Mouse (Mus musculus) left cerebral cortex, adult 6 months (tissue): Measurements from ENCODE around the gene Snip1. TPM values are rescaled to one million over a fixed set of nuclear protein-coding genes. Genes with fewer than 3 reads are reported as not detected.

ENCODE experiments used
- long read RNA-seq, 2 experiments: library from polyadenylated mRNA; unstranded; transcript quantifications; one replicate each; pipeline ENCODE4 v2.0.0; 2019 to 2020
- polyA plus RNA-seq: library from polyadenylated mRNA; unstranded; fragments of <200 nt; fragmentation: Nextera tagmentation; gene quantifications from 2 replicates; pipeline ENCODE4 v1.2.3, GENCODE M21; 2021

Gene Snip1
- polyA plus RNA-seq: 7.4 and 7.6 TPM in 2 replicates
- long read RNA-seq, experiment 1, transcript Snip1-201 (4 exons, 2,345 nt): major isoform, 76 of 105 reads
- long read RNA-seq, experiment 1, partial matches to known transcripts: 3 of 105 reads
- long read RNA-seq, experiment 1, other reads (novel, unspliced or antisense): 26 of 105 reads
- long read RNA-seq, experiment 2, transcript Snip1-201 (4 exons, 2,345 nt): major isoform, 9 of 18 reads
- long read RNA-seq, experiment 2, partial matches to known transcripts: 9 of 18 reads
- long read RNA-seq, experiment 2, other reads (novel, unspliced or antisense): 0 of 18 reads

GRCm38 (mm10) chr4:125066490-125067370 is at the start of gene Snip1:
Gene Snip1 (plus strand): TSS chr4:125066672.

GRCm38 (mm10) chr4:125065517-125066307 is 760 bp upstream of the Snip1 start, which contains the start of gene Dnali1:
Gene Dnali1 (minus strand): TSS chr4:125065703.

DNA sequence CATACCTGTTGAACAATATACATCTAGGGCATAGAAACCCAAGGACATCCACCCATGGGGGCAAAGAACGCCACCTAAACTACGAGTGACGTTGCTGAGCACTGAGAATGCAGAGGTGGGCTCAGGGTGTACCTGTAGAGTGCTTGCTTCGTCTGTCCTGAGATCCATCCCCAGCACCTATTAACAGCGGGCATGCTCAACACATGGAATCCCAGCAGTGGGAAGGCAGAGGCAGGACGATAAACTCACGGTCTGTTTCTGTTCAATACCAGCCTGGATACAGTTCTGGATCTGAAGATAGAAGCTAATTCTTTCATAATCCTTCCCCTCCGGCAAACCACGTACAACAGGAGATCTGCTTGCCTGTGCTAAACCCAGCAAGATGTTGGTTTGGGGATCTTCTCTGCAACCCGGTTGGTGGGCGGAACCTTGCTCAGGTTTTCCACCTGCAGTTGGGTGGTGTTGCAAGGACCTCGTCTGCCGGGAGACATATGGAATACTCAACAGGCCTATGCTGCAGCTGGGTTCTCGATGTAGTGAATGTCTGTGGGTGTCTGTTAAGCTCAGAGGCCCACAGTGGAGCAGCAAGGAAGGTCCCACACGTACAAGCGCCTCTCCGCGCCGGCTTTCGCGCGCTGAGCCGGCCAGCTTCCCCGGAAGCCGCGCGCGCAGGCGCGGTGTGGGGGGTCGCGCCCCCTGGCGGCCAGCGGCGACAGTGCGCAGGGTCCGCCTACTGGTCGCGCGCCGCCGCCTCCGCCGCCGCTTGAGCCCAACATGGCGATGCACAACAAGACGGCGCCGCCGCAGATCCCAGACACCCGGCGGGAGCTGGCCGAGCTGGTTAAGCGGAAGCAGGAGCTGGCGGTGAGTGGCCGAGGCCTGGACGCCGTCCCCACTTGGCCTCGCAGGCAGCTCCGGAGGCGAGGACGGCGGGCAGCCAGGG is 18.2 kb downstream of the Snip1 start, which contains the start of gene Meaf6:
Gene Meaf6, plus strand, starts transcription at position 732 of the 943 bp plus-strand sequence.

Other genes starting within 250 kb of the Snip1 start
- 5.0 and 49.2 TPM in 2 replicates for gene Yrdc, start 216.0 kb upstream of the Snip1 start, polyA plus RNA-seq
- 84.5 and 117 TPM in 2 replicates for gene 1110065P20Rik, start 215.5 kb upstream of the Snip1 start, polyA plus RNA-seq
- gene Maneal, start 204.5 kb upstream of the Snip1 start, polyA plus RNA-seq: 8.9 and 11.2 TPM in 2 replicates
- 2.3 and 7.8 TPM in 2 replicates for gene Epha10, start 185.8 kb upstream of the Snip1 start, polyA plus RNA-seq
- 3.9 and 5.8 TPM in 2 replicates for gene 9930104L06Rik, start 129.6 kb upstream of the Snip1 start, polyA plus RNA-seq
- 2.2 and 2.5 TPM in 2 replicates for gene Cdca8, start 127.4 kb upstream of the Snip1 start, polyA plus RNA-seq
- gene Rspo1, start 80.2 kb upstream of the Snip1 start, polyA plus RNA-seq: 4.1 and 14.0 TPM in 2 replicates
- gene Gnl2, start 50.1 kb upstream of the Snip1 start, polyA plus RNA-seq: 27.4 and 28.7 TPM in 2 replicates
- 0.83 and 0.96 TPM in 2 replicates for gene Dnali1, start 969 bp upstream of the Snip1 start, polyA plus RNA-seq
- gene Meaf6, start 18.5 kb downstream of the Snip1 start, polyA plus RNA-seq: 153 and 165 TPM in 2 replicates
- gene Zc3h12a, start 61.2 kb downstream of the Snip1 start, polyA plus RNA-seq: 0.07 and 0.36 TPM in 2 replicates